Mouse (Mus musculus) intestine, postnatal 0 days (tissue): ENCODE results near the gene P4ha1. TPM values are rescaled to one million over a fixed set of nuclear protein-coding genes. Genes with fewer than 3 reads are reported as not detected.

Experiments used
- ATAC-seq: fragments of 200-750 bp; cut with Nextera tagmentation; 2 replicates; pipeline ENCODE4 v1.8.0; 2017; ENCODE audit warnings: mild to moderate bottlenecking, moderate TSS enrichment, moderate library complexity
- H3K27ac ChIP-seq: fragments of 300-500 bp; sonication (generic); 2 replicates; pipeline ENCODE4 v1.5.1; 2014; ENCODE audit warnings: mild to moderate bottlenecking, low read depth, low read length, moderate library complexity
- H3K27me3 ChIP-seq: fragments of 300-500 bp; sonication (generic); replicated peaks from 2 replicates; pipeline ENCODE4 v1.6.1; 2014; ENCODE audit warnings: low read length, mixed read lengths; ENCODE audit not compliant: control insufficient read depth, insufficient read depth
- H3K36me3 ChIP-seq: fragments of 300-500 bp; sonication (generic); 2 replicates; pipeline ENCODE4 v1.6.1; 2014; ENCODE audit warnings: mild to moderate bottlenecking, moderate library complexity; ENCODE audit not compliant: control insufficient read depth, insufficient read depth
- H3K4me1 ChIP-seq: fragments of 300-500 bp; sonication (generic); replicated peaks from 2 replicates; pipeline ENCODE4 v1.6.1; 2014; ENCODE audit warnings: antibody characterized with exemption, low read length, mixed read lengths; ENCODE audit not compliant: control insufficient read depth, insufficient read depth
- H3K4me2 ChIP-seq: fragments of 300-500 bp; sonication (generic); replicated peaks from 2 replicates; pipeline ENCODE4 v1.6.1; 2014; ENCODE audit warnings: low read depth, mild to moderate bottlenecking, moderate library complexity
- H3K4me3 ChIP-seq: fragments of 300-500 bp; sonication (generic); 2 replicates; pipeline ENCODE4 v1.5.1; 2014; ENCODE audit warnings: low read depth, low read length
- H3K9ac ChIP-seq: fragments of 300-500 bp; sonication (generic); 2 replicates; pipeline ENCODE4 v1.6.1; 2014; ENCODE audit warnings: mild to moderate bottlenecking, low read depth, low read length
- H3K9me3 ChIP-seq: fragments of 300-500 bp; sonication (generic); 2 replicates; pipeline ENCODE4 v1.6.1; 2016; ENCODE audit warnings: mixed run types; ENCODE audit not compliant: control insufficient read depth
- CTCF ChIP-seq: sonication (generic); IDR thresholded peaks from 2 replicates; pipeline ENCODE4 v1.5.1; 2016; ENCODE audit warnings: low read depth, mild to moderate bottlenecking, control low read depth, antibody characterized with exemption, moderate library complexity
- WGBS: fragments of 180-500 bp; shearing (Covaris S2); extraction: QIAGEN DNeasy Blood & Tissue Kit; methylation state at CpG from one replicate; pipeline ENCODE4 v1.1.7; 2014; 5-methylcytosine and 5-hydroxymethylcytosine counted together
- polyA plus RNA-seq: library from polyadenylated mRNA; unstranded; fragments of >200 nt; fragmentation: Nextera tagmentation; extraction: Ambion mirVana; gene quantifications from 2 replicates; pipeline ENCODE4 v1.2.1, GENCODE M21; 2015

The P4ha1 gene
- 8.7 TPM in 2 replicates for polyA plus RNA-seq

- Histone ChIP-seq H3K4me3 (peak within 1 kb of the TSS; percentile 90), H3K9me3 (no peaks in the 10 kb centered on the region), H3K9ac (peak within 1 kb of the TSS; percentile 72), H3K36me3 (no peaks in the 10 kb centered on the region), H3K4me2 (peak within 1 kb of the TSS; percentile 89), H3K27me3 (no peaks in the 10 kb centered on the region), H3K4me1 (no peaks in the 10 kb centered on the region), H3K27ac (peak within 1 kb of the TSS; percentile 91)
- 1% methylated on average over 25 of the region's 39 CpGs for WGBS
- TF ChIP-seq CTCF: peak; percentile 93
- ATAC-seq: peak; percentile 100
Measured at GRCm38 (mm10) chr10:59323100-59323487, at the start of gene P4ha1. P4ha1 (plus strand) TSS chr10:59323296.

DNA sequence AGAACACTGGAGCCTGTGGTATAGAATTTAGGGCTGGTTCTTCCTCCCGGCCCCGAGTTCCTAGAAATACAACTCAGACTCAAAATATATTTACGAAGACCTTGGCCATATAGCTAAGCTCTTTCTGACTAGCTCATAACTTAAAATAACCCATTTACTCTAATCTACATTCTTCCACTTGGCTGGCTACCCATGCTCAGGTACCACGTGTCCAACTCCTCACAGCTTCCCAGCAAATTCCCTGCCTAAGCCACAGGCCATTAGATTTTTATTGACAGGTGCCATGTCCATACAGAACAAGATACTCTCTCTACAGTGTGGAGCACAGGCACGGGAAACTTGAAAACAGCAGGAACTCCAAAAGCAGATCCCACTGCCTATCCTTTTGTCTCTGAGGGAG is 47.4 kb upstream of the P4ha1 start:
- H3K4me2 ChIP-seq: no peak overlapping the region
- H3K4me1 ChIP-seq: peaks cover 8% of the 10 kb centered on the region
- 91% methylated on average over 5 of the region's 5 CpGs for WGBS
- H3K36me3 ChIP-seq: no peaks in the 10 kb centered on the region
- no peaks in the 10 kb centered on the region for H3K9me3 ChIP-seq
- H3K4me3 ChIP-seq: no peak overlapping the region
- H3K27me3 ChIP-seq: no peaks in the 10 kb centered on the region
- ATAC-seq: no peak
- no peak for TF ChIP-seq CTCF
- no peak overlapping the region for H3K9ac ChIP-seq
- no peak overlapping the region for H3K27ac ChIP-seq

GRCm38 (mm10) chr10:59277116-59277515 is 46.0 kb upstream of the P4ha1 start:
- Histone ChIP-seq H3K9ac (no peak overlapping the region), H3K27ac (no peak overlapping the region), H3K4me2 (peak overlapping the region; percentile 49), H3K4me1 (0 out of 2 replicates have a peak, but pooled peaks cover 5% of the 10 kb centered on the region), H3K4me3 (peak overlapping the region; percentile 17), H3K9me3 (no peaks in the 10 kb centered on the region), H3K27me3 (no peaks in the 10 kb centered on the region), H3K36me3 (no peaks in the 10 kb centered on the region)
- peak; percentile 56; the same call in 1 of the 2 replicates for ATAC-seq
- no peak for TF ChIP-seq CTCF
- 12% methylated on average over 10 of the region's 10 CpGs for WGBS

DNA sequence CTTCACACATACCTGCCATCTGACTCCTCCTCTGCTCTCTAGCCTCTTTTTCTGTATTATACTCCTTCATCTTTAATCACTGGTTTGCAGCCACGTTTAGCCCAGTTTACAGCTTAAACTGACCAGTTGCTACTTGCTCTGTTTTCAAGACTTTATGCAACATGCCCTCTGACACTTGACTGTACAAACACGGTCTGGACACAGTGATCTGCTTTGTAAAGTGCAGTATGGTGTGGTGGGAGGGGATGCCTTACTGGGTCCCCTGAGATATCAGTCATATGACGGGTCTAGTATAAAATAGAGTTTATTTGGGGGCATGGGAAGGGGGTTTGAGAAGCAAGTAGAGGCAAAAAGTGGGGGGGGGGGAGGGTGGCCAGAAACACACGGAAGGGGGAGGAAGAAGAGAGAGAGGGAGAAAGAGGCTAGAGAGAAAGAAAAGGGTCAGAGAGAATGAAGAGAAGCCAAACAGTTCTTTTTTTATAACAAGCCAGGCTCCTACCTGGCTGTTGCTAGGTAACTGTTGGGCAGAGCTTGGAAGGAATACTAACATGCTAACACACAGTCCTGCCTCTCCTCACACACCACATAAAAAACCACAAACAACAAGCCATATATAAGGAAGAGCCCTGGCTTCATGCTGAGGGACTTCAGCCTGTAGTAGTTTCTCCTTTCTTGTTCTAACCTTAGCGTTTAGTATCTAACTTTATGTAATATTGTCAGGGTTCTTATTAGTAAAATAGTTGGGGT is 45.2 kb upstream of the P4ha1 start:
- H3K4me1 ChIP-seq: 0 out of 2 replicates have a peak, but pooled peaks cover 5% of the 10 kb centered on the region
- no peaks in the 10 kb centered on the region for H3K27me3 ChIP-seq
- peak overlapping the region; percentile 49; the same call in 1 of the 2 replicates for H3K4me2 ChIP-seq
- H3K9me3 ChIP-seq: no peaks in the 10 kb centered on the region
- no peak overlapping the region for H3K9ac ChIP-seq
- H3K36me3 ChIP-seq: no peaks in the 10 kb centered on the region
- no peak for ATAC-seq
- 48% methylated on average over 5 of the region's 5 CpGs for whole genome bisulfite sequencing
- H3K4me3 ChIP-seq: no peak overlapping the region
- no peak for TF ChIP-seq CTCF
- H3K27ac ChIP-seq: no peak overlapping the region

DNA sequence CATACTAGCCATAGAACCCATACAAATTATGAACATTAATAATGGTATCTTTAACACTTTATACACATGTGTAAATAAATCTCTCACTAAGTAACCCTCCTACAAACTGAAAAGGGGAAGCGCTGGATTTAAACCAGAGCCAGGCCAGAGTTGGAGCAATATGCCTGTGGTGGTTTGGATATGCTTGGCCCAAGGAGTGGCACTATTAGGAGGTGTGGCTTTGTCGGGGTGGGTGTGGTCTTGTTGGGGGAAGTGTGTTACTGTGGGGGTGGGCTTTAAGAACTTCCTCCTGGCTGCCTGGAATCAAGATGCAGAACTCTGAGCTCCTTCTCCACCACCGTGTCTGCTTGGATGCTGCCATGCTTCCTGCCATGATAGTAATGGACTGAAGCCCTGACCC is 39.9 kb upstream of the P4ha1 start:
- H3K36me3 ChIP-seq: no peaks in the 10 kb centered on the region
- no peak overlapping the region for H3K9ac ChIP-seq
- H3K4me3 ChIP-seq: no peak overlapping the region
- H3K4me2 ChIP-seq: no peak overlapping the region
- no peaks in the 10 kb centered on the region for H3K9me3 ChIP-seq
- no peaks in the 10 kb centered on the region for H3K4me1 ChIP-seq
- WGBS: 70% methylated on average over 3 of the region's 3 CpGs
- H3K27me3 ChIP-seq: no peaks in the 10 kb centered on the region
- no peak for TF ChIP-seq CTCF
- no peak for ATAC-seq
- no peak overlapping the region for H3K27ac ChIP-seq

DNA sequence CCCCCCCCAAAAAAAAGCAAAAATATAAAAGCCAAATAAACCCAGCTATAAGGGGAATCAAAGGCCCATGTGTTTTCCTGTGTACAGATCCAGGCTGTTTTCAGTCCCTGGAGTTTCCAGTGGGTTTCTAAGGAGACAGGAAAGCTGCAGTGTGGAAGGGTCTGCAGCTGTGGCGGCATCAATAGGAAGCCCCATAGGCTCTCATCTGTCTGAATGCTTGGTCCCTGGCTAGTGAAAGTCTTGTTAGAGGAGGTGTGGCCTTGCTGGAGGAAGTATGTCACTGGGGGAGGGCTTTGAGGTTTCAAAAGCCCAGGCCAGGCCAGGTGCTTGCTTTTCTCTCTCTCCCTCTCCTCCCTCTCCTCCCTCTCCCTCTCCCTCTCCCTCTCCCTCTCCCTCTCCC is 39.3 kb upstream of the P4ha1 start:
- no peak for TF ChIP-seq CTCF
- ATAC-seq: no peak

More for the DNA sequence above, 39.3 kb upstream of the P4ha1 start:
- no peak overlapping the region for H3K4me3 ChIP-seq
- WGBS: 81% methylated on average over 1 of the region's 1 CpGs
- H3K27me3 ChIP-seq: no peaks in the 10 kb centered on the region
- H3K4me2 ChIP-seq: no peak overlapping the region
- H3K36me3 ChIP-seq: no peaks in the 10 kb centered on the region
- no peak overlapping the region for H3K9ac ChIP-seq
- no peaks in the 10 kb centered on the region for H3K9me3 ChIP-seq
- no peaks in the 10 kb centered on the region for H3K4me1 ChIP-seq
- no peak overlapping the region for H3K27ac ChIP-seq
